Mouse (Mus musculus): ENCODE results near the gene Gstt1. TPM values are rescaled to one million over a fixed set of nuclear protein-coding genes. Genes with fewer than 3 reads are reported as not detected.
"Not testable (repeated sequence)": the region's sequence is repeated elsewhere in the genome, so short reads cannot be mapped to it uniquely, and the experiment has no call there.

Gene Gstt1
- 36.2 and 42.8 TPM in 2 replicates for polyA plus RNA-seq (2015; fragmentation: Nextera tagmentation; extraction: Ambion mirVana)

- Histone ChIP-seq H3K9ac (ENCODE audit: low read length) (peak within 1 kb of the TSS; percentile 71), H3K9me3 (ENCODE audit: control insufficient read depth, low read length) (no peaks in the 10 kb centered on the region), H3K27me3 (ENCODE audit: control insufficient read depth, insufficient read depth, low read depth, low read length) (no peaks in the 10 kb centered on the region; the same call in 1 of the 2 replicates), H3K4me1 (replicated peaks; ENCODE audit: control insufficient read depth, insufficient read depth, low read length) (peaks cover 22% of the 10 kb centered on the region), H3K27ac (ENCODE audit: low read length) (peak within 1 kb of the TSS; percentile 49), H3K4me3 (ENCODE audit: low read length) (peak within 1 kb of the TSS; percentile 61), H3K4me2 (ENCODE audit: low read depth, low read length) (peak within 1 kb of the TSS; percentile 96), H3K36me3 (ENCODE audit: control insufficient read depth, insufficient read depth, low read length) (no peaks in the 10 kb centered on the region)
- WGBS: 3% methylated on average over 18 of the region's 18 CpGs
- ATAC-seq (ENCODE audit: low read depth): peak; percentile 56
These were observed at the start of gene Gstt1 for GRCm38 (mm10) chr10:75798176-75798696. TSS of gene Gstt1 (minus strand) at chr10:75798584.

- no peaks in the 10 kb centered on the region for H3K9me3 ChIP-seq (ENCODE audit: control insufficient read depth, low read length)
- no peaks in the 10 kb centered on the region for H3K27me3 ChIP-seq (ENCODE audit: control insufficient read depth, insufficient read depth, low read depth, low read length)
- no peak overlapping the region for H3K27ac ChIP-seq (ENCODE audit: low read length)
- no peaks in the 10 kb centered on the region for H3K36me3 ChIP-seq (ENCODE audit: control insufficient read depth, insufficient read depth, low read length)
- no peak overlapping the region for H3K9ac ChIP-seq (ENCODE audit: low read length)
- H3K4me2 ChIP-seq (ENCODE audit: low read depth, low read length): no peak overlapping the region
- WGBS: 64% methylated on average over 6 of the region's 6 CpGs
- no peak for ATAC-seq (ENCODE audit: low read depth)
- H3K4me1 ChIP-seq (replicated peaks; ENCODE audit: control insufficient read depth, insufficient read depth, low read length): no peaks in the 10 kb centered on the region
- H3K4me3 ChIP-seq (ENCODE audit: low read length): no peak overlapping the region
These were observed 47.0 kb upstream of the Gstt1 start for GRCm38 (mm10) chr10:75845306-75845930.

GRCm38 (mm10) chr10:75844800-75845199, 46.4 kb upstream of the Gstt1 start:
- no peak for ATAC-seq (ENCODE audit: low read depth)
- H3K27me3 ChIP-seq (ENCODE audit: control insufficient read depth, insufficient read depth, low read depth, low read length): no peaks in the 10 kb centered on the region
- H3K9ac ChIP-seq (ENCODE audit: low read length): no peak overlapping the region
- H3K36me3 ChIP-seq (ENCODE audit: control insufficient read depth, insufficient read depth, low read length): no peaks in the 10 kb centered on the region
- no peaks in the 10 kb centered on the region for H3K9me3 ChIP-seq (ENCODE audit: control insufficient read depth, low read length)
- no peaks in the 10 kb centered on the region for H3K4me1 ChIP-seq (replicated peaks; ENCODE audit: control insufficient read depth, insufficient read depth, low read length)
- WGBS: 64% methylated on average over 1 of the region's 1 CpGs
- no peak overlapping the region for H3K27ac ChIP-seq (ENCODE audit: low read length)
- no peak overlapping the region for H3K4me2 ChIP-seq (ENCODE audit: low read depth, low read length)
- no peak overlapping the region for H3K4me3 ChIP-seq (ENCODE audit: low read length)

GRCm38 (mm10) chr10:75843898-75844297, 45.5 kb upstream of the Gstt1 start:
- H3K4me2 ChIP-seq (ENCODE audit: low read depth, low read length); H3K4me3 ChIP-seq (ENCODE audit: low read length); H3K27me3 ChIP-seq (ENCODE audit: control insufficient read depth, insufficient read depth, low read depth, low read length); H3K4me1 ChIP-seq (replicated peaks; ENCODE audit: control insufficient read depth, insufficient read depth, low read length); H3K36me3 ChIP-seq (ENCODE audit: control insufficient read depth, insufficient read depth, low read length); ATAC-seq (ENCODE audit: low read depth); H3K9me3 ChIP-seq (ENCODE audit: control insufficient read depth, low read length); H3K9ac ChIP-seq (ENCODE audit: low read length); H3K27ac ChIP-seq (ENCODE audit: low read length): not testable (repeated sequence)
- 70% methylated on average over 6 of the region's 6 CpGs for WGBS

- no peaks in the 10 kb centered on the region for H3K9me3 ChIP-seq (ENCODE audit: control insufficient read depth, low read length)
- H3K9ac ChIP-seq (ENCODE audit: low read length): no peak overlapping the region
- H3K27me3 ChIP-seq (ENCODE audit: control insufficient read depth, insufficient read depth, low read depth, low read length): no peaks in the 10 kb centered on the region
- H3K4me1 ChIP-seq (replicated peaks; ENCODE audit: control insufficient read depth, insufficient read depth, low read length): peaks cover 35% of the 10 kb centered on the region
- no peak overlapping the region for H3K4me3 ChIP-seq (ENCODE audit: low read length)
- no peak overlapping the region for H3K4me2 ChIP-seq (ENCODE audit: low read depth, low read length)
- H3K27ac ChIP-seq (ENCODE audit: low read length): no peak overlapping the region
- no peak for ATAC-seq (ENCODE audit: low read depth)
- WGBS: 76% methylated on average over 10 of the region's 10 CpGs
- no peaks in the 10 kb centered on the region for H3K36me3 ChIP-seq (ENCODE audit: control insufficient read depth, insufficient read depth, low read length)
These were observed 40.7 kb upstream of the Gstt1 start for GRCm38 (mm10) chr10:75839092-75839491.

- Histone ChIP-seq H3K27me3 (ENCODE audit: control insufficient read depth, insufficient read depth, low read depth, low read length) (no peaks in the 10 kb centered on the region), H3K9me3 (ENCODE audit: control insufficient read depth, low read length) (no peaks in the 10 kb centered on the region), H3K4me3 (ENCODE audit: low read length) (peak within 1 kb of the TSS; percentile 58), H3K4me2 (ENCODE audit: low read depth, low read length) (peak within 1 kb of the TSS; percentile 85), H3K9ac (ENCODE audit: low read length) (peak within 1 kb of the TSS; percentile 74), H3K36me3 (ENCODE audit: control insufficient read depth, insufficient read depth, low read length) (no peaks in the 10 kb centered on the region), H3K4me1 (replicated peaks; ENCODE audit: control insufficient read depth, insufficient read depth, low read length) (peaks cover 49% of the 10 kb centered on the region), H3K27ac (ENCODE audit: low read length) (peak within 1 kb of the TSS; percentile 93)
- WGBS: 0% methylated on average over 21 of the region's 21 CpGs
- peak; percentile 89 for ATAC-seq (ENCODE audit: low read depth)
These were observed 38.9 kb upstream of the Gstt1 start, which contains the start of gene Gstt2 for GRCm38 (mm10) chr10:75837248-75837759. TSS of gene Gstt2 (minus strand) at chr10:75837424.

- no peaks in the 10 kb centered on the region for H3K27me3 ChIP-seq (ENCODE audit: control insufficient read depth, insufficient read depth, low read depth, low read length)
- peak overlapping the region; percentile 93 for H3K27ac ChIP-seq (ENCODE audit: low read length)
- no peak overlapping the region for H3K9ac ChIP-seq (ENCODE audit: low read length)
- H3K4me3 ChIP-seq (ENCODE audit: low read length): peak overlapping the region; percentile 60
- 0 out of 2 replicates have a peak, but pooled peaks have one; percentile 6 for ATAC-seq (ENCODE audit: low read depth)
- no peaks in the 10 kb centered on the region for H3K9me3 ChIP-seq (ENCODE audit: control insufficient read depth, low read length)
- peaks cover 49% of the 10 kb centered on the region for H3K4me1 ChIP-seq (replicated peaks; ENCODE audit: control insufficient read depth, insufficient read depth, low read length)
- no peaks in the 10 kb centered on the region for H3K36me3 ChIP-seq (ENCODE audit: control insufficient read depth, insufficient read depth, low read length)
- 10% methylated on average over 8 of the region's 10 CpGs for WGBS
- H3K4me2 ChIP-seq (ENCODE audit: low read depth, low read length): peak overlapping the region; percentile 85
These were observed 37.6 kb upstream of the Gstt1 start for GRCm38 (mm10) chr10:75835761-75836531.

- H3K27ac ChIP-seq (ENCODE audit: low read length): peak overlapping the region; percentile 93
These were observed 36.9 kb upstream of the Gstt1 start for GRCm38 (mm10) chr10:75835307-75835706.

GRCm38 (mm10) chr10:75834721-75835120, 36.3 kb upstream of the Gstt1 start:
- peak overlapping the region; percentile 93 for H3K27ac ChIP-seq (ENCODE audit: low read length)
- peaks cover 49% of the 10 kb centered on the region for H3K4me1 ChIP-seq (replicated peaks; ENCODE audit: control insufficient read depth, insufficient read depth, low read length)
- no peaks in the 10 kb centered on the region for H3K27me3 ChIP-seq (ENCODE audit: control insufficient read depth, insufficient read depth, low read depth, low read length)
- ATAC-seq (ENCODE audit: low read depth): no peak
- H3K4me3 ChIP-seq (ENCODE audit: low read length): peak overlapping the region; percentile 60
- 14% methylated on average over 9 of the region's 9 CpGs for WGBS
- H3K9ac ChIP-seq (ENCODE audit: low read length): peak overlapping the region; percentile 73
- H3K36me3 ChIP-seq (ENCODE audit: control insufficient read depth, insufficient read depth, low read length): no peaks in the 10 kb centered on the region
- H3K4me2 ChIP-seq (ENCODE audit: low read depth, low read length): peak overlapping the region; percentile 85
- H3K9me3 ChIP-seq (ENCODE audit: control insufficient read depth, low read length): no peaks in the 10 kb centered on the region

More at GRCm38 (mm10) chr10:75835307-75835706, 36.9 kb upstream of the Gstt1 start:
- Histone ChIP-seq H3K27me3 (ENCODE audit: control insufficient read depth, insufficient read depth, low read depth, low read length) (no peaks in the 10 kb centered on the region), H3K4me2 (ENCODE audit: low read depth, low read length) (peak overlapping the region; percentile 85), H3K4me3 (ENCODE audit: low read length) (peak overlapping the region; percentile 60), H3K4me1 (replicated peaks; ENCODE audit: control insufficient read depth, insufficient read depth, low read length) (peaks cover 49% of the 10 kb centered on the region), H3K9ac (ENCODE audit: low read length) (peak overlapping the region; percentile 73), H3K9me3 (ENCODE audit: control insufficient read depth, low read length) (no peaks in the 10 kb centered on the region), H3K36me3 (ENCODE audit: control insufficient read depth, insufficient read depth, low read length) (no peaks in the 10 kb centered on the region)
- 1% methylated on average over 10 of the region's 10 CpGs for WGBS
- 0 out of 2 replicates have a peak, but pooled peaks have one; percentile 20 for ATAC-seq (ENCODE audit: low read depth)
